Mouse (Mus musculus) megakaryocyte-erythroid progenitor cell, adult 5 weeks (primary cell): Measurements from ENCODE around the gene Arpc4. TPM values are rescaled to one million over a fixed set of nuclear protein-coding genes. Genes with fewer than 3 reads are reported as not detected.

Experiments
- polyA plus RNA-seq: library from polyadenylated mRNA; stranded (reverse); fragments of >175 nt; gene quantifications from 2 replicates; pipeline ENCODE4 v1.2.3, GENCODE M21; 2012

The Arpc4 gene
- polyA plus RNA-seq, result 311 and 382 TPM in 2 replicates

GRCm38 (mm10) chr6:113377496-113378385, at the start of gene Arpc4, which contains the start of gene Tada3:
Arpc4 (plus strand) TSS chr6:113378115.
Tada3 (minus strand) TSS chr6:113377883.

GRCm38 (mm10) chr6:113343177-113344092, 34.5 kb upstream of the Arpc4 start, which contains the start of gene Camk1:
Camk1 (minus strand) TSS chr6:113343984.

GRCm38 (mm10) chr6:113388960-113389359, 11.0 kb downstream of the Arpc4 start, which contains the start of gene Ttll3:
Ttll3 (plus strand) TSS chr6:113389260.

DNA sequence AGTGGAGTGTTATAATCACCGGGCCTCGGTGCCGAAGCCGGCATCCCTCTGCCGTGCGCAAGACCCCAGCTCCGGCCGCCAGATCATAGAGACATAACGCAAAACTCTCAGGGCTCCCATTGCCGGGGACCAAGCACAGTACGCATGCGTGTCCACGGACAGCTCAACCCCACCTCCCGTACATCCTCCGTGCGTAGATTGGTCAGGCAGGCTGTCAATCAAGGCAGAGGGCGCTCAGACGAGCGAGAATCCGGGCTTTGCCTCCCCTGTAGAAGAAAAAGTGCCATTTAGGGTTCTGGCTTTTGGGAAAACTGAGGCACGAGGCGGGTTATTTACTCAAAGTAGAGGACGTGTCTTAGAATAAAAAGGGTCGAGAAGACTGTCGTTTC, 41.3 kb downstream of the Arpc4 start, which contains the start of gene Rpusd3:
TSS of gene Rpusd3 (minus strand) at position 142 of the 389 bp plus-strand sequence.

DNA sequence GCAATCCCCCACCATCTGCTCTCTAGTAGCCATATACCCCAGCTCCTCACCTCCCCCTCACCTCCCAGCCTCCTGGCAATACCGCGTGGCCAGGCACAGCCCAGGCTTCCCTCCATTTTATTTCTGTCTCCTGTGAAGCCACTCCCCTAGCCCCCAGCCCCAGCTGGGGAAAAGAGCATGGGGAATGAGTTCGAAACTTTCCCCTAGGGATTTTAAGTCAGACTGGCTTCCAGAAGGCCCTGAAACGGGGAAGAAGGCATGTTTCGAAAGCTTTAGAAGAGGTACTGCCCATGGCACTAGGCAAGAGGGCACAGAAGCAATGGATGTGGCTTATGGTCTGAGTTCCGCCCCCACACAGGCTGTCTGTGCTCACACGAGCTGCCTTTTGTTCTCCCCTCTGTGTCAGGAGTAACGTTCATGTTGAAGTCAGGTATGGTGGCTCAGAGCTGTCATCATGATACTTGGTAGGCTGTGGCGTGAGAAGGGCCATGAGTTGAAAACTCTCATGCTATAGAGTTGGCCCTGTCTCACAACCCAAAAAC, 57.8 kb downstream of the Arpc4 start, which contains the start of gene Cidec:
TSS of gene Cidec (minus strand) at position 97 of the 542 bp plus-strand sequence.

Other genes with a start within 250 kb of the Arpc4 start
- gene Lhfpl4, start 182.7 kb upstream of the Arpc4 start, polyA plus RNA-seq, result 0.02 and 0.06 TPM in 2 replicates
- gene Mtmr14, start 140.3 kb upstream of the Arpc4 start, polyA plus RNA-seq, result 123 and 129 TPM in 2 replicates
- gene Cpne9, start 95.8 kb upstream of the Arpc4 start, polyA plus RNA-seq, result 0.23 and 0.43 TPM in 2 replicates
- 59.8 and 81.0 TPM in 2 replicates for gene Brpf1, start 71.0 kb upstream of the Arpc4 start, polyA plus RNA-seq
- 7.7 and 9.1 TPM in 2 replicates for gene Ogg1, start 51.1 kb upstream of the Arpc4 start, polyA plus RNA-seq
- gene Camk1, start 34.1 kb upstream of the Arpc4 start, polyA plus RNA-seq, result 18.7 and 21.9 TPM in 2 replicates
- 63.9 and 87.3 TPM in 2 replicates for gene Tada3, start 232 bp upstream of the Arpc4 start, polyA plus RNA-seq
- 7.2 and 7.8 TPM in 2 replicates for gene Ttll3, start 11.1 kb downstream of the Arpc4 start, polyA plus RNA-seq
- 77.9 and 81.6 TPM in 2 replicates for gene Rpusd3, start 41.2 kb downstream of the Arpc4 start, polyA plus RNA-seq
- gene Cidec, start 57.6 kb downstream of the Arpc4 start, polyA plus RNA-seq, result not detected in 2 replicates
- gene Jagn1, start 64.5 kb downstream of the Arpc4 start, polyA plus RNA-seq, result 11.1 and 13.2 TPM in 2 replicates
- gene Il17re, start 80.4 kb downstream of the Arpc4 start, polyA plus RNA-seq, result 0.90 and 1.6 TPM in 2 replicates
- gene Il17rc, start 93.3 kb downstream of the Arpc4 start, polyA plus RNA-seq, result 0.29 and 1.9 TPM in 2 replicates
- gene Creld1, start 105.2 kb downstream of the Arpc4 start, polyA plus RNA-seq, result 37.0 and 42.1 TPM in 2 replicates
- gene Prrt3, start 123.8 kb downstream of the Arpc4 start, polyA plus RNA-seq, result 0.02 and 0.06 TPM in 2 replicates
- gene Emc3, start 153.5 kb downstream of the Arpc4 start, polyA plus RNA-seq, result 33.9 and 35.5 TPM in 2 replicates
- gene Fancd2, start 153.6 kb downstream of the Arpc4 start, polyA plus RNA-seq, result 1.6 and 2.2 TPM in 2 replicates
- not detected in 2 replicates for gene Fancd2os, start 222.6 kb downstream of the Arpc4 start, polyA plus RNA-seq
- 40.1 and 48.6 TPM in 2 replicates for gene Brk1, start 226.7 kb downstream of the Arpc4 start, polyA plus RNA-seq
- 7.0 and 7.1 TPM in 2 replicates for gene Vhl, start 245.8 kb downstream of the Arpc4 start, polyA plus RNA-seq